Mouse (Mus musculus): ENCODE data around the gene Lat.

GRCm38 (mm10) chr7:126323729-126324128, 45.6 kb downstream of the Lat start:
- TF ChIP-seq HCFC1 (IDR thresholded peaks at IDR 0.05; ENCODE audit: borderline replicate concordance, insufficient read depth, low read length) (peak; percentile 31; the same call in 1 of the 2 replicates), ZNF384 (IDR thresholded peaks at IDR 0.05; ENCODE audit: low read depth, low read length) (no peak)

Data from ES-E14 (cell line).